Mouse (Mus musculus) spleen, adult 2 months (tissue): ENCODE data around the gene Sycp2l.

Experiments used
- CTCF ChIP-seq: fragments of 200-500 bp; IDR thresholded peaks from 2 replicates; pipeline ENCODE4 v1.5.1; 2011; ENCODE audit warnings: mild to moderate bottlenecking, inconsistent platforms; ENCODE audit not compliant: insufficient read depth, insufficient read length, insufficient replicate concordance; ENCODE audit errors: extremely low read depth
- POLR2A ChIP-seq: fragments of 200-500 bp; IDR thresholded peaks from 2 replicates; pipeline ENCODE4 v1.6.1; 2011; ENCODE audit warnings: low read depth, low read length, inconsistent platforms

GRCm38 (mm10) chr13:41097324-41098058 is 16.6 kb upstream of the Sycp2l start:
- no peak for TF ChIP-seq CTCF
- no peak for TF ChIP-seq POLR2A
